Mouse (Mus musculus) adrenal gland, adult 2 months (tissue): ENCODE data around the gene Zfp579. TPM values are rescaled to one million over a fixed set of nuclear protein-coding genes. Genes with fewer than 3 reads are reported as not detected.
"Not testable (repeated sequence)": the region's sequence is repeated elsewhere in the genome, so short reads cannot be mapped to it uniquely, and the experiment has no call there.

Source experiments
- DNase-seq: peaks from one replicate; pipeline ENCODE4 v3.0.0; 2021
- polyA plus RNA-seq: library from polyadenylated mRNA; depleted of rRNA; stranded (reverse); fragments of >200 nt; gene quantifications from 2 replicates; pipeline ENCODE4 v1.2.3, GENCODE M21; 2012
- total RNA-seq, 2 experiments: library from RNA; stranded (reverse); gene quantifications; 2 replicates each; pipeline ENCODE4 v1.2.3; 2021

The Zfp579 gene
- total and polyA plus RNA-seq, 3 experiments, result 18.2 to 74.5 (median 21.5) TPM

GRCm38 (mm10) chr7:5015118-5016001, 19.4 kb upstream of the Zfp579 start, which contains the start of gene Gm44973:
Gene Gm44973, plus strand, starts transcription at chr7:5015496.
- peak; percentile 98 for DNase-seq

GRCm38 (mm10) chr7:5014251-5015117, 18.5 kb upstream of the Zfp579 start, which contains the start of the genes Zfp524 and Fiz1:
Gene Zfp524, plus strand, starts transcription at chr7:5014415.
Gene Fiz1, minus strand, starts transcription at chr7:5014697.
- peak; percentile 98 for DNase-seq

GRCm38 (mm10) chr7:5012681-5013513, 16.9 kb upstream of the Zfp579 start:
- no peak for DNase-seq

GRCm38 (mm10) chr7:5008229-5008628, 12.3 kb upstream of the Zfp579 start:
- no peak for DNase-seq

- DNase-seq, result not testable (repeated sequence)
These were observed 6.9 kb upstream of the Zfp579 start for GRCm38 (mm10) chr7:5002876-5003275.

- DNase-seq, result no peak
These were observed 3.9 kb upstream of the Zfp579 start for GRCm38 (mm10) chr7:4999876-5000275.

- no peak for DNase-seq
These were observed 976 bp upstream of the Zfp579 start for GRCm38 (mm10) chr7:4996934-4997333.

GRCm38 (mm10) chr7:4995268-4996002, 523 bp downstream of the Zfp579 start:
- no peak for DNase-seq

- no peak for DNase-seq
These were observed 1.8 kb downstream of the Zfp579 start for GRCm38 (mm10) chr7:4993999-4994788.

- DNase-seq, result no peak
These were observed 2.5 kb downstream of the Zfp579 start for GRCm38 (mm10) chr7:4993347-4993998.

- no peak for DNase-seq
These were observed 7.7 kb downstream of the Zfp579 start for GRCm38 (mm10) chr7:4988250-4988649.

GRCm38 (mm10) chr7:4976832-4977231, 19.1 kb downstream of the Zfp579 start:
- no peak for DNase-seq

- DNase-seq, result no peak
These were observed 20.5 kb downstream of the Zfp579 start for GRCm38 (mm10) chr7:4975455-4975854.

- DNase-seq, result peak; percentile 88
These were observed 23.5 kb downstream of the Zfp579 start for GRCm38 (mm10) chr7:4972321-4973047.

GRCm38 (mm10) chr7:4971710-4972109, 24.2 kb downstream of the Zfp579 start:
- no peak for DNase-seq

GRCm38 (mm10) chr7:4971068-4971467, 24.9 kb downstream of the Zfp579 start, which contains the start of gene Sbk3:
Gene Sbk3, minus strand, starts transcription at chr7:4971168.
- no peak for DNase-seq

- no peak for DNase-seq
These were observed 31.0 kb downstream of the Zfp579 start for GRCm38 (mm10) chr7:4964988-4965387.

GRCm38 (mm10) chr7:4964272-4964671, 31.7 kb downstream of the Zfp579 start, which contains the start of gene Sbk2:
Gene Sbk2, minus strand, starts transcription at chr7:4964406.
- peak; percentile 89 for DNase-seq

- no peak for DNase-seq
These were observed 32.4 kb downstream of the Zfp579 start for GRCm38 (mm10) chr7:4963527-4963926.
